Mouse (Mus musculus): ENCODE data around the gene Psmb4. TPM values are rescaled to one million over a fixed set of nuclear protein-coding genes. Genes with fewer than 3 reads are reported as not detected.

The Psmb4 gene
- total and polyA plus RNA-seq, 2 experiments from 2014 or later: 274 to 302 TPM

DNA sequence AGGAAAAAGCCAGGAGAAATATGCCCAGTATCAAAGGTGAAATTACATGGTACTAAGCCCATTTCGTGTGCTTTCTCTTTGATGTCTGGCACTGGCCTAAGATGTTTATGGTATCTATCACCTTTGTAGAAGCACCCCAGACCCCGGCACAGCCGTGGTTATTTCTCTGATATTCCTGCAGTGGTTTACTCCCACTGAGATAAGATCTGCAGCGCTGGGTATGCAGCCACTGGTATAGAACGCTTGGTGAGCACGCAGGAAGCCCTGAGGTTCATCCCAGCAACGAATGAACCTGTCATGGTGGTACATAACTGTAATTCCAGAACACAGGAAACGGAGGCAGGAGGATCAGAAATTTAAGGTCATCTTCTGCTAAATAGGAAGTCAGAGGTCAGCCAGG is 37.9 kb upstream of the Psmb4 start:
- ATAC-seq (ENCODE audit: insufficient read depth, low read depth) (no peak), DNase-seq (ENCODE audit: low spot score) (no peak)
- H3K27me3 ChIP-seq (ENCODE audit: control insufficient read depth, insufficient read depth, low read length): no peaks in the 10 kb centered on the region
- H3K9ac ChIP-seq (replicated peaks; ENCODE audit: low read depth, low read length): no peak overlapping the region
- H3K4me3 ChIP-seq (ENCODE audit: low read depth, low read length): no peak overlapping the region
- no peak overlapping the region for H3K4me2 ChIP-seq (ENCODE audit: low read depth, low read length)
- 50% methylated on average over 8 of the region's 8 CpGs for WGBS
- H3K4me1 ChIP-seq (ENCODE audit: control insufficient read depth, insufficient read depth): no peaks in the 10 kb centered on the region
- no peak overlapping the region for H3K27ac ChIP-seq (ENCODE audit: low read depth)
- H3K9me3 ChIP-seq (replicated peaks; ENCODE audit: control insufficient read depth, low read length): no peaks in the 10 kb centered on the region
- H3K36me3 ChIP-seq (replicated peaks; ENCODE audit: control insufficient read depth, insufficient read depth, low read length): no peaks in the 10 kb centered on the region
- TF ChIP-seq EP300 (IDR thresholded peaks at IDR 0.05; ENCODE audit: low read depth) (no peak), CTCF (IDR thresholded peaks at IDR 0.05; ENCODE audit: low read depth) (no peak)

DNA sequence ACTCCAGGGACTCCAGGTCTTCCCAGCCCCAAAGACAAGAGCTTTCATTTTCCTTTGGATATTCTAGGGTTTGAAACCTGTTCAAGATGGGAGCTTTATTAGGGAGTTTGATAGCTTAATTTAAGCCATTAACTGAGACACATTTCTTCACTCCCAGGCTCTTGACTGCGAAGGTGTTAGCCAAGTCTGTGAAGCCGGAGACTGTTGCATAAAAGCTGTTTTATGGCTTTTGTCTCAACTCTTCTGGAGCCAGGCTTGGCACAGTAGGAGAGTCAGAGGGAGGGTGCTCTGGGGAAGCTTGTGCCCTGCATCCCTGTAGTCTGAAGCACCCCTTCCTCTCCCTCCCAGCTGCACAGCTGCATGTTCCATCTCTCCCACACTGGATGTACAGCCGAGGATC is 35.6 kb upstream of the Psmb4 start:
- H3K4me1 ChIP-seq (ENCODE audit: control insufficient read depth, insufficient read depth): no peaks in the 10 kb centered on the region
- TF ChIP-seq CTCF (IDR thresholded peaks at IDR 0.05; ENCODE audit: low read depth): no peak
- TF ChIP-seq EP300 (IDR thresholded peaks at IDR 0.05; ENCODE audit: low read depth): no peak
- WGBS: 54% methylated on average over 3 of the region's 3 CpGs
- no peak overlapping the region for H3K27ac ChIP-seq (ENCODE audit: low read depth)
- ATAC-seq (ENCODE audit: insufficient read depth, low read depth): no peak
- H3K9ac ChIP-seq (replicated peaks; ENCODE audit: low read depth, low read length): no peak overlapping the region
- no peak for DNase-seq (ENCODE audit: low spot score)
- no peak overlapping the region for H3K4me3 ChIP-seq (ENCODE audit: low read depth, low read length)
- no peaks in the 10 kb centered on the region for H3K27me3 ChIP-seq (ENCODE audit: control insufficient read depth, insufficient read depth, low read length)
- no peak overlapping the region for H3K4me2 ChIP-seq (ENCODE audit: low read depth, low read length)
- H3K36me3 ChIP-seq (replicated peaks; ENCODE audit: control insufficient read depth, insufficient read depth, low read length): no peaks in the 10 kb centered on the region
- no peaks in the 10 kb centered on the region for H3K9me3 ChIP-seq (replicated peaks; ENCODE audit: control insufficient read depth, low read length)

DNA sequence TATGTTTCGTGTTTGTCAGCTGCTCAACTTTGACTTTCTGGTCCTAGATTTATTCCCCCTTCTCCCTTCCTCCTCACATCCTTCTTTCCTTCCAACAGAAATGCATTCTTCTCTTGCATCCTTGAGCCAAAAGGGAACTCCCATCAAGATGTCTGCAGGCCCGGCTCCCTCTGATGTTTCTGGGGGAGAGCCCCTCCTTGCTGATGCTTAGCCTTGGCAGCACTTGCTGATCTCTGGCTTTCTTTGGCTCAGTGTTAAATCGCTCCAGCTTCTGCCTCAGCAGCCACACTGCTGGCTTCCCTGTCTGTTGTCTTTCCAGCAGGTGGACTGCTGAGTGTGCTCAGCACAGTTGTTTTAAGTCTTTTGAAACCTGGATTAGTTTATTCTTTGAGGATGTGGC is 34.3 kb upstream of the Psmb4 start:
- 45% methylated on average over 3 of the region's 3 CpGs for WGBS
- Histone ChIP-seq H3K4me1 (ENCODE audit: control insufficient read depth, insufficient read depth) (no peaks in the 10 kb centered on the region), H3K9ac (replicated peaks; ENCODE audit: low read depth, low read length) (no peak overlapping the region), H3K4me3 (ENCODE audit: low read depth, low read length) (no peak overlapping the region), H3K4me2 (ENCODE audit: low read depth, low read length) (no peak overlapping the region), H3K36me3 (replicated peaks; ENCODE audit: control insufficient read depth, insufficient read depth, low read length) (no peaks in the 10 kb centered on the region), H3K9me3 (replicated peaks; ENCODE audit: control insufficient read depth, low read length) (no peaks in the 10 kb centered on the region), H3K27ac (ENCODE audit: low read depth) (no peak overlapping the region), H3K27me3 (ENCODE audit: control insufficient read depth, insufficient read depth, low read length) (no peaks in the 10 kb centered on the region)
- ATAC-seq (ENCODE audit: insufficient read depth, low read depth) (no peak), DNase-seq (ENCODE audit: low spot score) (no peak)
- TF ChIP-seq CTCF (IDR thresholded peaks at IDR 0.05; ENCODE audit: low read depth): no peak
- TF ChIP-seq EP300 (IDR thresholded peaks at IDR 0.05; ENCODE audit: low read depth): no peak

DNA sequence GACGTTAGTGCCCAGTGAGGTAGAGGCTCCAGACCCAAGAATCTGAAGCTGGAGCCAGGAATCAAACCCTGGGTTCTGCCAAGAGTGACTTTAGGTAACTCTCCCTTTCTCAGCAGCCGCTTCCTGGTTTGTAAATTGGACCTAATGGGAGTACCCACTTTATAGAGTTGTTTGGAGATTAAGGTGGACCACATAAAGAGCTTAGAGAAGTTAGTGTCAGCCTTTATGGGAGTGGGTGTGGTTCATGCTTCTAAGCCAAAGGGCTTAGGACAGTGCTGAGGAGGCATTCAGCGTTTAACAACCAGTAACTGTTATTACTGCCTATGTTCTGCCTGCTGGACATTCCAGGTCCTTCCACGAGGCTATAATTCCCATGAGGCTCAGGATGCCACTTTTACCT is 32.1 kb upstream of the Psmb4 start:
- DNase-seq (ENCODE audit: low spot score): no peak
- Histone ChIP-seq H3K27me3 (ENCODE audit: control insufficient read depth, insufficient read depth, low read length) (no peaks in the 10 kb centered on the region), H3K4me1 (ENCODE audit: control insufficient read depth, insufficient read depth) (peaks cover 1% of the 10 kb centered on the region; the same call in 1 of the 2 replicates), H3K4me3 (ENCODE audit: low read depth, low read length) (no peak overlapping the region), H3K9ac (replicated peaks; ENCODE audit: low read depth, low read length) (no peak overlapping the region), H3K27ac (ENCODE audit: low read depth) (no peak overlapping the region), H3K36me3 (replicated peaks; ENCODE audit: control insufficient read depth, insufficient read depth, low read length) (no peaks in the 10 kb centered on the region), H3K9me3 (replicated peaks; ENCODE audit: control insufficient read depth, low read length) (no peaks in the 10 kb centered on the region), H3K4me2 (ENCODE audit: low read depth, low read length) (no peak overlapping the region)
- 84% methylated on average over 4 of the region's 4 CpGs for WGBS
- no peak for TF ChIP-seq CTCF (IDR thresholded peaks at IDR 0.05; ENCODE audit: low read depth)
- TF ChIP-seq EP300 (IDR thresholded peaks at IDR 0.05; ENCODE audit: low read depth): no peak
- ATAC-seq (ENCODE audit: insufficient read depth, low read depth): no peak

DNA sequence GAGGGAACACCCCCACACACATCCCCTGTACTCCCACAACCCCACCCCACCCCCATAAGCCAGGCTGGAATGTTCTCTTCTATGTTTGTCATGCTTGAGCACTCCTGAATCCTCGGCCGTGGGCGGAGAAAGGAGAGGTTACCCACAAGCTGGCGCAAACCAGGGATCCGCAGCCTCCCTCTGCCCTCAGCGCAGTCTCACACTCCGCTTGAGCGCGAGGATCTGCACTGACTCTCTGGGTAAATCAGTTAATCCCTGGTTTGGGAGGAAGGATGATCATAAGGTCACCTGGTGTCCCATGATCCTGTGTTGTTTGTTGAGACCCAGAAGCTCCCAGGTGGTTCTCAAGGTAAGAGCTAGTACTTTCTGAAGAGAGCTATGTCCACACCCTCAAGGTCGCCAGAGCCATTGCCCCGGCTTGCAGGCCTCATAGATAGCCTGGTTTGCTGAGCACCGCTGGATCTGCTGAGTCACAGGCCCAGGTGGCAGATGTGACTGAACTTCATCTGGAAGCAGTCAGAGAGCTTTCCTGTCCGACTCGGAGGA is 31.1 kb upstream of the Psmb4 start:
- 52% methylated on average over 14 of the region's 14 CpGs for WGBS
- Histone ChIP-seq H3K4me3 (ENCODE audit: low read depth, low read length) (no peak overlapping the region), H3K4me1 (ENCODE audit: control insufficient read depth, insufficient read depth) (peaks cover 5% of the 10 kb centered on the region; the same call in 1 of the 2 replicates), H3K27me3 (ENCODE audit: control insufficient read depth, insufficient read depth, low read length) (no peaks in the 10 kb centered on the region), H3K36me3 (replicated peaks; ENCODE audit: control insufficient read depth, insufficient read depth, low read length) (no peaks in the 10 kb centered on the region), H3K9ac (replicated peaks; ENCODE audit: low read depth, low read length) (no peak overlapping the region), H3K9me3 (replicated peaks; ENCODE audit: control insufficient read depth, low read length) (no peaks in the 10 kb centered on the region), H3K4me2 (ENCODE audit: low read depth, low read length) (no peak overlapping the region), H3K27ac (ENCODE audit: low read depth) (no peak overlapping the region)
- DNase-seq (ENCODE audit: low spot score) (no peak), ATAC-seq (ENCODE audit: insufficient read depth, low read depth) (no peak)
- no peak for TF ChIP-seq CTCF (IDR thresholded peaks at IDR 0.05; ENCODE audit: low read depth)
- TF ChIP-seq EP300 (IDR thresholded peaks at IDR 0.05; ENCODE audit: low read depth): no peak

Measured in heart, postnatal 0 days (tissue).